Mouse (Mus musculus): ENCODE measurements around the gene Ak2. TPM values are rescaled to one million over a fixed set of nuclear protein-coding genes. Genes with fewer than 3 reads are reported as not detected.

Gene Ak2
- polyA plus RNA-seq, 1 experiment from 2014 or later: 139 TPM

- no peak overlapping the region for H3K27ac ChIP-seq (ENCODE audit: low read depth, low read length)
- no peak for ATAC-seq (replicated peaks; ENCODE audit: insufficient number of reproducible peaks, low FRiP score, low TSS enrichment)
- H3K4me2 ChIP-seq: no peak overlapping the region
These were observed 10.6 kb upstream of the Ak2 start for GRCm38 (mm10) chr4:128980890-128981832.

GRCm38 (mm10) chr4:128981833-128982180 lies 10.0 kb upstream of the Ak2 start:
- WGBS (ENCODE audit: insufficient replicate concordance): 61% methylated on average over 11 of the region's 11 CpGs
- no peaks in the 10 kb centered on the region for H3K9me3 ChIP-seq (replicated peaks; ENCODE audit: control insufficient read depth, low read length)
- H3K27ac ChIP-seq (ENCODE audit: low read depth, low read length): no peak overlapping the region
- H3K9ac ChIP-seq (ENCODE audit: low read depth, low read length): no peak overlapping the region
- no peak overlapping the region; the same call in 1 of the 2 replicates for H3K4me2 ChIP-seq
- H3K27me3 ChIP-seq (ENCODE audit: control insufficient read depth, insufficient read depth, low read length): no peaks in the 10 kb centered on the region
- H3K36me3 ChIP-seq (ENCODE audit: control insufficient read depth, insufficient read depth, low read length): no peaks in the 10 kb centered on the region
- no peak for ATAC-seq (replicated peaks; ENCODE audit: insufficient number of reproducible peaks, low FRiP score, low TSS enrichment)
- H3K4me3 ChIP-seq (ENCODE audit: low read depth, low read length): no peak overlapping the region
- no peaks in the 10 kb centered on the region for H3K4me1 ChIP-seq (ENCODE audit: control insufficient read depth, insufficient read depth, low read length)

More at GRCm38 (mm10) chr4:128980890-128981832, 10.6 kb upstream of the Ak2 start:
- Histone ChIP-seq H3K27me3 (ENCODE audit: control insufficient read depth, insufficient read depth, low read length) (no peaks in the 10 kb centered on the region), H3K4me3 (ENCODE audit: low read depth, low read length) (no peak overlapping the region), H3K4me1 (ENCODE audit: control insufficient read depth, insufficient read depth, low read length) (no peaks in the 10 kb centered on the region), H3K9ac (ENCODE audit: low read depth, low read length) (no peak overlapping the region), H3K36me3 (ENCODE audit: control insufficient read depth, insufficient read depth, low read length) (no peaks in the 10 kb centered on the region), H3K9me3 (replicated peaks; ENCODE audit: control insufficient read depth, low read length) (no peaks in the 10 kb centered on the region)
- WGBS (ENCODE audit: insufficient replicate concordance): 74% methylated on average over 12 of the region's 12 CpGs

GRCm38 (mm10) chr4:128983151-128983550 lies 8.6 kb upstream of the Ak2 start:
- WGBS (ENCODE audit: insufficient replicate concordance): 81% methylated on average over 2 of the region's 2 CpGs
- no peaks in the 10 kb centered on the region for H3K9me3 ChIP-seq (replicated peaks; ENCODE audit: control insufficient read depth, low read length)

GRCm38 (mm10) chr4:128983656-128984055 lies 8.1 kb upstream of the Ak2 start:
- WGBS (ENCODE audit: insufficient replicate concordance): 53% methylated on average over 2 of the region's 2 CpGs
- no peak overlapping the region for H3K4me3 ChIP-seq (ENCODE audit: low read depth, low read length)
- H3K4me1 ChIP-seq (ENCODE audit: control insufficient read depth, insufficient read depth, low read length): no peaks in the 10 kb centered on the region
- no peak overlapping the region for H3K27ac ChIP-seq (ENCODE audit: low read depth, low read length)
- no peak overlapping the region for H3K9ac ChIP-seq (ENCODE audit: low read depth, low read length)
- no peaks in the 10 kb centered on the region for H3K36me3 ChIP-seq (ENCODE audit: control insufficient read depth, insufficient read depth, low read length)
- no peak overlapping the region for H3K4me2 ChIP-seq
- no peaks in the 10 kb centered on the region for H3K27me3 ChIP-seq (ENCODE audit: control insufficient read depth, insufficient read depth, low read length)
- no peaks in the 10 kb centered on the region for H3K9me3 ChIP-seq (replicated peaks; ENCODE audit: control insufficient read depth, low read length)
- ATAC-seq (replicated peaks; ENCODE audit: insufficient number of reproducible peaks, low FRiP score, low TSS enrichment): no peak

More at GRCm38 (mm10) chr4:128983151-128983550, 8.6 kb upstream of the Ak2 start:
- no peak overlapping the region for H3K9ac ChIP-seq (ENCODE audit: low read depth, low read length)
- H3K36me3 ChIP-seq (ENCODE audit: control insufficient read depth, insufficient read depth, low read length): no peaks in the 10 kb centered on the region
- no peak overlapping the region for H3K4me3 ChIP-seq (ENCODE audit: low read depth, low read length)
- H3K27me3 ChIP-seq (ENCODE audit: control insufficient read depth, insufficient read depth, low read length): no peaks in the 10 kb centered on the region
- no peak for ATAC-seq (replicated peaks; ENCODE audit: insufficient number of reproducible peaks, low FRiP score, low TSS enrichment)
- H3K27ac ChIP-seq (ENCODE audit: low read depth, low read length): no peak overlapping the region
- H3K4me2 ChIP-seq: no peak overlapping the region
- no peaks in the 10 kb centered on the region for H3K4me1 ChIP-seq (ENCODE audit: control insufficient read depth, insufficient read depth, low read length)

- 64% methylated on average over 3 of the region's 3 CpGs for WGBS (ENCODE audit: insufficient replicate concordance)
- H3K4me3 ChIP-seq (ENCODE audit: low read depth, low read length): no peak overlapping the region
- H3K4me1 ChIP-seq (ENCODE audit: control insufficient read depth, insufficient read depth, low read length): no peaks in the 10 kb centered on the region
- no peaks in the 10 kb centered on the region for H3K36me3 ChIP-seq (ENCODE audit: control insufficient read depth, insufficient read depth, low read length)
- no peak overlapping the region for H3K9ac ChIP-seq (ENCODE audit: low read depth, low read length)
- H3K4me2 ChIP-seq: no peak overlapping the region
- ATAC-seq (replicated peaks; ENCODE audit: insufficient number of reproducible peaks, low FRiP score, low TSS enrichment): no peak
- H3K9me3 ChIP-seq (replicated peaks; ENCODE audit: control insufficient read depth, low read length): no peaks in the 10 kb centered on the region
- H3K27ac ChIP-seq (ENCODE audit: low read depth, low read length): no peak overlapping the region
- H3K27me3 ChIP-seq (ENCODE audit: control insufficient read depth, insufficient read depth, low read length): no peaks in the 10 kb centered on the region
These were observed 7.2 kb upstream of the Ak2 start for GRCm38 (mm10) chr4:128984600-128984999.

GRCm38 (mm10) chr4:128988911-128989310 lies 2.8 kb upstream of the Ak2 start:
- H3K36me3 ChIP-seq (ENCODE audit: control insufficient read depth, insufficient read depth, low read length): no peaks in the 10 kb centered on the region
- H3K4me3 ChIP-seq (ENCODE audit: low read depth, low read length): no peak overlapping the region
- no peaks in the 10 kb centered on the region for H3K27me3 ChIP-seq (ENCODE audit: control insufficient read depth, insufficient read depth, low read length)
- 61% methylated on average over 3 of the region's 3 CpGs for WGBS (ENCODE audit: insufficient replicate concordance)
- H3K27ac ChIP-seq (ENCODE audit: low read depth, low read length): no peak overlapping the region
- H3K4me2 ChIP-seq: no peak overlapping the region
- no peak for ATAC-seq (replicated peaks; ENCODE audit: insufficient number of reproducible peaks, low FRiP score, low TSS enrichment)
- no peaks in the 10 kb centered on the region for H3K9me3 ChIP-seq (replicated peaks; ENCODE audit: control insufficient read depth, low read length)
- H3K9ac ChIP-seq (ENCODE audit: low read depth, low read length): no peak overlapping the region
- H3K4me1 ChIP-seq (ENCODE audit: control insufficient read depth, insufficient read depth, low read length): no peaks in the 10 kb centered on the region

- Histone ChIP-seq H3K9me3 (replicated peaks; ENCODE audit: control insufficient read depth, low read length) (no peaks in the 10 kb centered on the region), H3K4me1 (ENCODE audit: control insufficient read depth, insufficient read depth, low read length) (peaks cover 6% of the 10 kb centered on the region), H3K27me3 (ENCODE audit: control insufficient read depth, insufficient read depth, low read length) (no peaks in the 10 kb centered on the region), H3K4me2 (no peak overlapping the region), H3K27ac (ENCODE audit: low read depth, low read length) (no peak overlapping the region), H3K4me3 (ENCODE audit: low read depth, low read length) (no peak overlapping the region), H3K9ac (ENCODE audit: low read depth, low read length) (no peak overlapping the region), H3K36me3 (ENCODE audit: control insufficient read depth, insufficient read depth, low read length) (no peaks in the 10 kb centered on the region)
- ATAC-seq (replicated peaks; ENCODE audit: insufficient number of reproducible peaks, low FRiP score, low TSS enrichment): no peak
- 52% methylated on average over 11 of the region's 11 CpGs for WGBS (ENCODE audit: insufficient replicate concordance)
These were observed 2.1 kb upstream of the Ak2 start for GRCm38 (mm10) chr4:128989678-128990077.

GRCm38 (mm10) chr4:128992176-128992575 lies 418 bp downstream of the Ak2 start:
- WGBS (ENCODE audit: insufficient replicate concordance): 85% methylated on average over 3 of the region's 3 CpGs
- no peak for ATAC-seq (replicated peaks; ENCODE audit: insufficient number of reproducible peaks, low FRiP score, low TSS enrichment)

More at GRCm38 (mm10) chr4:128992176-128992575, 418 bp downstream of the Ak2 start:
- Histone ChIP-seq H3K4me2 (no peak overlapping the region), H3K27me3 (ENCODE audit: control insufficient read depth, insufficient read depth, low read length) (no peaks in the 10 kb centered on the region), H3K9me3 (replicated peaks; ENCODE audit: control insufficient read depth, low read length) (no peaks in the 10 kb centered on the region), H3K9ac (ENCODE audit: low read depth, low read length) (no peak overlapping the region), H3K4me3 (ENCODE audit: low read depth, low read length) (no peak overlapping the region), H3K36me3 (ENCODE audit: control insufficient read depth, insufficient read depth, low read length) (no peaks in the 10 kb centered on the region), H3K27ac (ENCODE audit: low read depth, low read length) (no peak overlapping the region), H3K4me1 (ENCODE audit: control insufficient read depth, insufficient read depth, low read length) (peaks cover 22% of the 10 kb centered on the region)

All from heart, embryonic 11.5 days (tissue).